Mouse (Mus musculus): ENCODE data around the gene Lrch1.

DNA sequence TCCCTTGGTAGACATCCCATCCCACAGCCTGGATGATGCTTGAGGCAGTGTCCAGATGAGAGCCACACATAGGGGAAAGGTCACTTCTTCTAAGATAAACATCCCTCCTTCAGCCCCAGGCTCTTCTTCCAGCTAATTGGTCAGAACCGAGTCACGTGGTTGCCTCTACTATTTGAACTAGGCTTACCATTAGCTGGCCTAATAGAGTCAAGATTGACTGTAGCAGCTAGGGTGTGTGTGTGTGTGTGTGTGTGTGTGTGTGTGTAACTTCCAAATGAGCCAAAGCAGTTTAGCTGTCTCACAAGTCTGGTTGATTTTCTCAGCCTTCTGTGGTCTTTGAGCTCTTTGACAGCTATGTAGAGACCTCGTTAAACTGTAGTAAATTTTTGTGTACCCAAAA is 38.9 kb upstream of the Lrch1 start:
- no peak for TF ChIP-seq CTCF (IDR thresholded peaks at IDR 0.05; ENCODE audit: low read depth)
- TF ChIP-seq EP300 (IDR thresholded peaks at IDR 0.05; ENCODE audit: low read depth): no peak

Data from liver, embryonic 14.5 days (tissue).